Mouse (Mus musculus) hindbrain, embryonic 10.5 days (tissue): Measurements from ENCODE around the gene 1700013H16Rik. TPM values are rescaled to one million over a fixed set of nuclear protein-coding genes. Genes with fewer than 3 reads are reported as not detected.

ENCODE experiments used
- DNase-seq: peaks from one replicate; pipeline ENCODE4 v3.0.0-alpha.2; 2017; ENCODE audit warnings: low spot score
- H3K27ac ChIP-seq: fragments of 300-500 bp; sonication (generic); 2 replicates; pipeline ENCODE4 v1.5.1; 2016; ENCODE audit warnings: mild to moderate bottlenecking, moderate library complexity
- H3K27me3 ChIP-seq: fragments of 300-500 bp; sonication (generic); 2 replicates; pipeline ENCODE4 v1.6.1; 2016; ENCODE audit warnings: mild to moderate bottlenecking; ENCODE audit not compliant: poor library complexity, insufficient read depth, severe bottlenecking
- H3K36me3 ChIP-seq: fragments of 300-500 bp; sonication (generic); 2 replicates; pipeline ENCODE4 v1.6.1; 2016; ENCODE audit warnings: mild to moderate bottlenecking, moderate library complexity
- H3K4me1 ChIP-seq: fragments of 300-500 bp; sonication (generic); replicated peaks from 2 replicates; pipeline ENCODE4 v1.6.1; 2016; ENCODE audit warnings: mild to moderate bottlenecking
- H3K4me3 ChIP-seq: fragments of 300-500 bp; sonication (generic); 2 replicates; pipeline ENCODE4 v1.5.1; 2016; ENCODE audit warnings: mild to moderate bottlenecking, moderate library complexity
- H3K9me3 ChIP-seq: fragments of 300-500 bp; sonication (generic); 2 replicates; pipeline ENCODE4 v1.6.1; 2016; ENCODE audit warnings: mild to moderate bottlenecking, moderate library complexity
- WGBS: fragments of 180-500 bp; shearing (Covaris S2); methylation state at CpG from one replicate; pipeline ENCODE4 v1.1.7; 2016; 5-methylcytosine and 5-hydroxymethylcytosine counted together
- polyA plus RNA-seq: library from polyadenylated mRNA; unstranded; fragments of >200 nt; fragmentation: Nextera tagmentation; extraction: Ambion mirVana; gene quantifications from 2 replicates; pipeline ENCODE4 v1.2.1, GENCODE M21; 2016

1700013H16Rik gene
- polyA plus RNA-seq, 1 experiment from 2014 or later, result not detected

DNA sequence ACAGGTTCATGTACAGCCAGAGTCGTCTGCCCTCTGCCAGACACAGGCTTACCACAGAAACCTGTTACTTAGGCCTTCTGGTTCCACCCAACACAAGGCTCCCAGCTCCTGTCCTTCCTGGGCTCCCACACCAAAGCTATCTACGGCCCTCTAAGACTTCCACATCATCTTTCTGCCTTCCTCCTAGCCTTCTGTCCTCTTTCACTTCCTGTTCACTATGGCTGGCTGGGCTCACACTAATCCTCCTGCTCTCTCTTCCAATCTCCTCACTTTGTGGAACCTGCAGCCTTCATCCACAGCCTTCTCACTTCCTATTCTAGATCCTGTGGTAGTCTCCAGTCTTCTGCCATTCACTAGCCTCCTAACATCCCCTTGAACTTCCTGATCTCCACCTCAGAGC, 64.5 kb downstream of the 1700013H16Rik start:
- Histone ChIP-seq H3K4me3 (no peak overlapping the region), H3K9me3 (0 out of 2 replicates have a peak, but pooled peaks cover 3% of the 10 kb centered on the region), H3K4me1 (no peaks in the 10 kb centered on the region), H3K36me3 (no peaks in the 10 kb centered on the region), H3K27ac (no peak overlapping the region), H3K27me3 (no peaks in the 10 kb centered on the region)
- DNase-seq, result no peak
- WGBS, result 70% methylated on average over 2 of the region's 2 CpGs

Other genes starting within 250 kb of the 1700013H16Rik start
- gene Rtl8c, start 149.8 kb downstream of the 1700013H16Rik start, polyA plus RNA-seq, result 40.0 and 58.2 TPM in 2 replicates
- not detected in 2 replicates for gene Gm14597, start 148.9 kb downstream of the 1700013H16Rik start, polyA plus RNA-seq
- 68.5 and 96.4 TPM in 2 replicates for gene Rtl8a, start 114.1 kb downstream of the 1700013H16Rik start, polyA plus RNA-seq
- gene Rtl8b, start 87.4 kb downstream of the 1700013H16Rik start, polyA plus RNA-seq, result 56.9 and 86.9 TPM in 2 replicates
- 0.11 and 0.14 TPM in 2 replicates for gene 4930502E18Rik, start 33.0 kb downstream of the 1700013H16Rik start, polyA plus RNA-seq
- gene Zfp36l3, start 18.6 kb upstream of the 1700013H16Rik start, polyA plus RNA-seq, result not detected in 2 replicates
- gene Xlr, start 39.9 kb upstream of the 1700013H16Rik start, polyA plus RNA-seq, result 1.0 and 1.2 TPM in 2 replicates